Mouse (Mus musculus): ENCODE measurements around the gene Grk4. TPM values are rescaled to one million over a fixed set of nuclear protein-coding genes. Genes with fewer than 3 reads are reported as not detected.

The Grk4 gene
- polyA plus RNA-seq, 1 experiment: 1.2 TPM

DNA sequence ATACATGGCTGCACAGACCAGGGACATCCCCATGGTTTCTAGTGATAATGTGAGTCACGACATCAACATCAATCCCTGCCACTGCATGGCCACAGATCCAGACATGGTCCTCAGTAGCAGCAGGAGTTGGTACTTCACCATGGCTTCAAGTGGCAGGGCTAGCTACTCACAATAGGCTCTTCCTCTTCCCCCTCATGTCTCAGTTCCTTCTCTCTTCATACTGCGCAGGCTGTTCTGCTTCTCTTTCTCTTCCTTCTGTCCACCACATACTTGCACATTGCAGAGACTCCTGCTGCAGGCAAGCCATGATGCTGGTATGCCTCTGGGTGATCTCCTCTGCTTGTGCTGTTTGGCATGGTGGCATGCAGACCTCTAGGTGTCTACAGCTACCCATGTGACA is 113.2 kb downstream of the Grk4 start:
- peaks cover 5% of the 10 kb centered on the region for H3K4me1 ChIP-seq (ENCODE audit: control insufficient read depth, insufficient read depth, low read length)
- no peak overlapping the region for H3K4me3 ChIP-seq (replicated peaks; ENCODE audit: control insufficient read depth, low read depth, low read length)
- 39% methylated on average over 2 of the region's 2 CpGs for WGBS
- no peak for TF ChIP-seq CTCF (IDR thresholded peaks at IDR 0.05; ENCODE audit: control insufficient read depth, insufficient read depth, low read length)
- TF ChIP-seq POLR2A (IDR thresholded peaks at IDR 0.05; ENCODE audit: borderline replicate concordance, control insufficient read depth, low read depth, low read length): no peak
- H3K27ac ChIP-seq (ENCODE audit: control insufficient read depth, insufficient read depth, low read depth, low read length, poor library complexity): no peak overlapping the region

DNA sequence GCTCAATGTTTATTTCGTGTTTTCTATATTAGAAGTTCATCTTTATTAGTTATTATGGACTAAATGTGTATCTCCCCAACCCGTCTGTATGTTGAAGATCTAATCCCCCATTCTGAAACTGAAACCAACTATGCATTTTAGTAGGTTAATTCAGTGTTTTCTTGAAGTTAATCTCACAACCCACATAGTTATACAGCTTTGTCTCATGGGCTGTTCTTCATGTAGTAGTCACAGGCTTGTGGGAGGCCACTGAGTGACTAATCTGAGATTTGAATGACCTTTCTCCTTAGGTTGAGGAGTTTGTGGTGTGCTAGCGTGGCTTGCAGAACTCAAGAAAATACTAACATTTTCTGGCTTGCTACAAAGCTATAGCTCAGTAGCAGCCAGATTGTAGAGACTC is 124.8 kb downstream of the Grk4 start:
- Histone ChIP-seq H3K27ac (ENCODE audit: control insufficient read depth, insufficient read depth, low read depth, low read length, poor library complexity) (no peak overlapping the region), H3K4me3 (replicated peaks; ENCODE audit: control insufficient read depth, low read depth, low read length) (no peak overlapping the region), H3K4me1 (ENCODE audit: control insufficient read depth, insufficient read depth, low read length) (no peaks in the 10 kb centered on the region)
- TF ChIP-seq POLR2A (IDR thresholded peaks at IDR 0.05; ENCODE audit: borderline replicate concordance, control insufficient read depth, low read depth, low read length): no peak
- no peak for TF ChIP-seq CTCF (IDR thresholded peaks at IDR 0.05; ENCODE audit: control insufficient read depth, insufficient read depth, low read length)
- WGBS: 90% methylated on average over 3 of the region's 3 CpGs

- no peak overlapping the region for H3K4me3 ChIP-seq (replicated peaks; ENCODE audit: control insufficient read depth, low read depth, low read length)
- no peak for TF ChIP-seq CTCF (IDR thresholded peaks at IDR 0.05; ENCODE audit: control insufficient read depth, insufficient read depth, low read length)
- TF ChIP-seq POLR2A (IDR thresholded peaks at IDR 0.05; ENCODE audit: borderline replicate concordance, control insufficient read depth, low read depth, low read length): no peak
- no peak overlapping the region for H3K27ac ChIP-seq (ENCODE audit: control insufficient read depth, insufficient read depth, low read depth, low read length, poor library complexity)
Measured at GRCm38 (mm10) chr5:34791141-34791540, 131.0 kb downstream of the Grk4 start.

GRCm38 (mm10) chr5:34800292-34800953 is 140.2 kb downstream of the Grk4 start:
- Histone ChIP-seq H3K4me1 (ENCODE audit: control insufficient read depth, insufficient read depth, low read length) (no peaks in the 10 kb centered on the region), H3K4me3 (replicated peaks; ENCODE audit: control insufficient read depth, low read depth, low read length) (no peak overlapping the region), H3K27ac (ENCODE audit: control insufficient read depth, insufficient read depth, low read depth, low read length, poor library complexity) (no peak overlapping the region)
- 67% methylated on average over 5 of the region's 5 CpGs for WGBS
- no peak for TF ChIP-seq POLR2A (IDR thresholded peaks at IDR 0.05; ENCODE audit: borderline replicate concordance, control insufficient read depth, low read depth, low read length)
- TF ChIP-seq CTCF (IDR thresholded peaks at IDR 0.05; ENCODE audit: control insufficient read depth, insufficient read depth, low read length): no peak

More at GRCm38 (mm10) chr5:34791141-34791540, 131.0 kb downstream of the Grk4 start:
- WGBS: 61% methylated on average over 2 of the region's 2 CpGs
- no peaks in the 10 kb centered on the region for H3K4me1 ChIP-seq (ENCODE audit: control insufficient read depth, insufficient read depth, low read length)

Other genes starting within 250 kb of the Grk4 start
- gene Tnip2, start 146.4 kb upstream of the Grk4 start, polyA plus RNA-seq (2011; ENCODE audit: insufficient read depth, insufficient read length, low replicate concordance, missing spikeins): 4.6 and 15.1 TPM in 2 replicates
- gene Sh3bp2, start 134.5 kb upstream of the Grk4 start, polyA plus RNA-seq (2011; ENCODE audit: insufficient read depth, insufficient read length, low replicate concordance, missing spikeins): 15.0 and 29.7 TPM in 2 replicates
- gene Add1, start 86.7 kb upstream of the Grk4 start, polyA plus RNA-seq (2011; ENCODE audit: insufficient read depth, insufficient read length, low replicate concordance, missing spikeins): 160 and 163 TPM in 2 replicates
- gene Mfsd10, start 23.2 kb upstream of the Grk4 start, polyA plus RNA-seq (2011; ENCODE audit: insufficient read depth, insufficient read length, low replicate concordance, missing spikeins): 31.2 and 77.7 TPM in 2 replicates
- 14.2 and 21.3 TPM in 2 replicates for gene Nop14, start 231 bp upstream of the Grk4 start, polyA plus RNA-seq (2011; ENCODE audit: insufficient read depth, insufficient read length, low replicate concordance, missing spikeins)
- 8.2 and 12.6 TPM in 2 replicates for gene Htt, start 101.4 kb downstream of the Grk4 start, polyA plus RNA-seq (2011; ENCODE audit: insufficient read depth, insufficient read length, low replicate concordance, missing spikeins)
- gene Msantd1, start 247.6 kb downstream of the Grk4 start, polyA plus RNA-seq (2011; ENCODE audit: insufficient read depth, insufficient read length, low replicate concordance, missing spikeins): 0.72 and 4.6 TPM in 2 replicates